Mouse (Mus musculus) yolk sac, embryonic 10.5 days (tissue): ENCODE measurements around the gene Shb.

Source experiments
- DNase-seq: peaks from one replicate; pipeline ENCODE4 v3.0.0-alpha.2; 2017; ENCODE audit warnings: low spot score

Shb gene

DNA sequence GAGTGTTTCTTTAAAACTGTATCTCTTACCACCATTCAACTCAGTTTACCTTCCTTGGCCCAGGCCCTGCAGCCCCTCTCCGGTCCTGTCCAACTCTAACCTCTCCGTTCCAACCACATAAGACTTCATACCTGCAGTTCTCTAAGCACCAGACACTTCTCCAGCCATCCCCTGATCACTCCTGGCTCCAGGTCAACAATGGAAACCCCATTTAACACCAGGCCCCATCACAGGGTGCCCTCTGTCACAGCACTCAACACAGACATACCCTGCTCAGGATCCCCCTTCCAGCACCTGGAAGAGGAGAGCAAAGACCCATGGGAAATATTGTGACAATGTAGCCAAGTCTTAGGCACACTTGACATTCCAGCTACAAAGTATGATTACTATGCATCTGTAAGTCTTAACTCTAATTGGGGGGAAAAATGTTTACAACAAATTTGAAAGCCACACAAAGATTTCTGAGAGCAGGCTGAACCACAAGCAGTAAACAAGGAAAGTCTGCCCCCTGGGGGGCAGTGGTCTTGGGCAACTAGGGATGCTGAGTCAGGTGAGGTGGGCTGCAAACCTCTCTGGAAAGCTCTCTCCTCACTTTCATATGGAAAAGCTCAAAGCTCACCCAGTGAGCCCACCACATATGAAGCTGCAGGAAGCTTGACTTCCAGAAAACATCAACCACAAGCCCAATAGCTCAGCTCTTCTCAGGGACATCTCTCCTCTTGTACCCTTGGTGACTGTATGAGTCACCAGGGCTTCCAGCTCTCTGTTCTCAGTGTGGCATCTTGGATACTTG is 4.5 kb downstream of the Shb start:
- no peak for DNase-seq

DNA sequence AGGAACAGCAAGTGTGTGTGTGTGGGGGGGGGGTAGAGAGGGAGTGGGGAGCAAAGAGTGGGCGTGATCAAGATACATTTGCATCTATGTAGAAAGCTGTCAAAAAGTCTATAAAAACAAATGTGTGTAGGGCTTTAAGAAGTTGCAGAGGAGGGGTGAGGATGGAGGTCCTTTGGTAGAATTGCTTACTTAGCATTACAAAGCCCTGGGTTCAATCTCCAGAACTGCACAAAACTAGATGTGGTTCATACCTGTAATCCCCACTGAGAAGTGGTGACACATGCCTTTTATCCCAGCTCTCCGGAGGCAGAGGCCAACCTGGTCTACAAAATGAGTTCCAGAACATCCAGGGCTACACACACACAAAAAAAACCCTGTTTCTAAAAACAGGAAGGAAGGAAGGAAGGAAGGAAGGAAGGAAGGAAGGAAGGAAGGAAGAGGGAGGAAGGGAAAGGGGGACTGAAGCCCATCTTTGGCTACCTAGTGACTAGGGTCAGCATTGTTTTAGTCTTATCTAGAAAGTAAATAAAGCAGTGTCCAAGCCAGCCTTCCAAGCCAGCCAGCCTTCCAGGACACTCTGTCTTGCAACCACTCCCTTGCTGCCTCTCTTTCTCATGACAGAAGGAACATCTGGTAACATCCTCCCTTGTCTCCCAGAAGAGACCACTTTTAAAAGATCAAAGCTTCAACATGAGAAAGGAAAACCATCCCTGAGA is 5.3 kb downstream of the Shb start:
- no peak for DNase-seq

DNA sequence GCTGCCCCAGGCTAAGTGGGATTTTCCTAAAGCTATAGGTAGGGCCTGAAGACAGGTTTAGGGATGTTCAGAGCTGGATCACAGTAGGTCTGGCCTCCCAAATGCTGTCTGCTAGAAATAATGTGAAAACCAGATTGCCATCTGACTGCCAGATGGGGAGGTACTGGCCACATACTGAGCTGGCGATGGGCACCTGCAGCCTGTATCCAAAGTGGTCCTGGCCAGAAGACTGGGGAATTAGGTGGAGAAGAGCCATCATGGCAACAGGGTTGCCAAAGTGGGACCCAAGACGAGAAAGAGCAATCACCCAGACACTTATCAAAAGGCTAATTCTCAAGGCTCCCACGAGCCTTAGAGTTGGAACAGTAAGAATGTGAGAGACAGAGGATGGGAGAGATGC is 6.1 kb downstream of the Shb start:
- no peak for DNase-seq

DNA sequence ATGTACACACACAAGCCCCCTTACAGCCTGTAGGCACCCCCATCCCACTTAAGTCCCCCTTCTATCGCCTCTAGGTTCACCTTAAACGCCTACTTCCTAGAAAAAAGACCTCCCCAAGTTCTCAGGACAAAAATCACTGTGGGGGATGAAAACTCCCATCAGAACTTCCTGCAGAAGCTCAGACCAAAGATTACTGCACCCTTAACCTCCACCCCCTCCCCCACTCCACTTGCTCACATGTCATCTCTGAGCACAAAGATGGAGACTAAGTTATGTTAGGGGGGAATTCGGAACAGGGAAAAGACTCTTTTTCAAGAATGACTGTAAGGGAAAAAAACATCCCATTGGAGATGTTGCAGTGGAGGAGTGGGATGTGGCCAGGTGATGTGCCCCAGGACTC is 6.7 kb downstream of the Shb start:
- no peak for DNase-seq

DNA sequence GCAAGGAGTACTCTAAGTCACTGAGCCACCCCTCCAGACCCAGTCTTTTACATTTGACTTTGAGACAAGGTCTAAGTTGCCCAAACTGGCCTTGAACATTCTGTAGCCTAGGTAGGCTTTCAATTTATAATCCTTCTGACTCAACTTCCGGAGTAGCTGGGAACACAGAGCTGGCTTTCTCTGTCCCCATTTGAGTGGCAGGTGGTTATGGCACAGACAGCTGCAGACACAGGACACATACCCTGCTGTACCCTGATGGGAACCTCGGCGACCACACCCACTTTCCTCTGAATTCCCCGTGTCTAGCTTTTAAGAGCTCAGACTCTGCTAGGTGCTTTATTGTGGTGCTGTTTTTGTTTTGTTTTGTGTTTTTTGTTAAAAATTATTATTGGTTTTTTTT is 7.7 kb downstream of the Shb start:
- DNase-seq: no peak

DNA sequence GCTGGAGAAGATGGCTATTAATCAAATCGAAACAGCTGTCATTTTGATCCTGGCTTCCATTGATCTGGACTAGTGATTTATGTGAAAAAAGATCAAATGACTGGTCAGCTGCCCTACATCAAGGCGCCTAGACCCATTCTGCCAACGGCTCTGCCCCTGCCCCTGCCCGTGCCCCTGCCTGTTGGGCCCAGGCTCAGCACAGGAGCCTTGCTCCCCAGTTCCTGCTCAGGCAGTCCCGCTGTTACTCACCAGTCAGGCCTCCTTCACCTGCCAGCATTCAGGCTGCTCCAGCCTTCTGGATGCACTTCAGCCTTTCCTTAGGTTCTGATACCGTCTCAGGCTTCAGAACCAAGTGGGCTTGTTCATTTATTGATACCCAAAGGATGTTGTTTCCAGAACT is 8.9 kb downstream of the Shb start:
- no peak for DNase-seq

DNA sequence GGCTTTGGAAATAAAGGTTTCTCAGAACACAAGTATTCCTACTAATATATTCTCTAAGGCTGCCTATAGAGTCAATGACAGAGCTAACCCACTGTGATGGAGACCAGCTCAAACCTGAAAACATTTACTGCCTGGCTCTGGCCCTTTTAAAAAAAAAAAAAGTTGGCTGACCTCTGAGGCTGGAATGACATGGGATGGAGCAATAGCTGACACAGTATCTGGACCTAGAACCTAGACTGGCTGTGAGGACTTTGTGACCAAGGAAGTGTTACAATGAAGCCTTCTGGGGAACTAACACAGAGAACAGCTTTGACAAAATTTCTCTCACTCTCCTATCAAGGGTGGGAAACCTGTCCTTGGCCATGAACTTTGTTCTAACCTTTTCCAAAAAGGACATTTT is 9.3 kb downstream of the Shb start:
- no peak for DNase-seq

DNA sequence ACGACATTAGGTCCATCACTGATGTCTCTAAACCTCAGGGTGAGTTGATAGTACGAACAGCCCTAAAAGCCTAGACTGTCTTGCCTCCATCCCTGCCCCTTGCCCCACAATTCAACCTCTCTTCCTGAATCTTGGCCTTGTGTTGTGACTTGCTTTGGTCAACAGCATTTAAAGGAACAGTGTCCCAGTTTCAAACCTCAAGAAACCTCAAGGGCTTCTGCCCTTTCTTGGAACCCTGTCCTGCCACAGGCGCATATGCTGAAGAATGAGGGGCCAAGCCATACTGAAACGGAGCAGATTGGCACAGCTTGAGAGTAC is 9.7 kb downstream of the Shb start:
- DNase-seq: no peak

DNA sequence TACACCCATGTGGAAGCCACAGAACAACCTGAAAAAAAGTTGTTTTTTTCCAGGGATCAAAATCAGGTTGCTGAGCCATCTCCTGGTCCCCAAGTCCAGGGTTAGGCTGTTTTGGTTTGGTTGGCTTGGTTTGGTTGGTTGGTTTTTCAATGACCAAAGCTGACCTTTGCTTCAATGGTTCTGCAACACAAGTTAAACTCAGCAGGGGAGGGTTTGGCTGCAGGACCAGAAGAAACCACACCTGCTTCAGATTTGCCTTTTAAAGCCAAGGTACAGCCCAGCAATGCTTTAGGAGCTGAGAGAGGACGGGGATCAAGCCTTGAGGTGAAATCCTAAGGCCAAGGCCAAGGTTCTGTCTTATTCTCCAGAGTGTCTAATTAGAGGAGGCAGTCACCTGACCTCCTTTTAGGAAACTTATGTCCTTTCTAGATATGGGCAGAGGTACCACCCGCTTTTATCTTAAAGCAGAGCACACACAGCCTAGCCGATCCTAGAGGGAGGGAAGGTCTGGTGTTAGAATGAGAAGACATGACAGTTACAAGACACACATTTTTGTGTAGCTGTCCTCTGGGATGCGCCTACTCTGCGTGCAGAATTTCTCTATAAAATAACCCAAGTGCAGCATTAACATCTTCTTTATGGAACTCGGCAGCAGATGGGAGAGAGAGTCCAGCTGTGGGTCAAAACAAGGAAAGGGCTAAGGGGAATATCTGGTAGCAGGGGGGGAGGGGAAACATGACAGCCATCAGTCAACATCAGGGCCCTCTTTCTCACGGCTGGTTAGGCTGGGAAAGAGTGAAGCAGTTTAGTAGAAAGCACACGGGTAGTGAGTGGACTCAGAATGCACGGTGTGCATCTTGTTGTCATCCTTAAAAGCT is 10.3 kb downstream of the Shb start:
- no peak for DNase-seq

DNA sequence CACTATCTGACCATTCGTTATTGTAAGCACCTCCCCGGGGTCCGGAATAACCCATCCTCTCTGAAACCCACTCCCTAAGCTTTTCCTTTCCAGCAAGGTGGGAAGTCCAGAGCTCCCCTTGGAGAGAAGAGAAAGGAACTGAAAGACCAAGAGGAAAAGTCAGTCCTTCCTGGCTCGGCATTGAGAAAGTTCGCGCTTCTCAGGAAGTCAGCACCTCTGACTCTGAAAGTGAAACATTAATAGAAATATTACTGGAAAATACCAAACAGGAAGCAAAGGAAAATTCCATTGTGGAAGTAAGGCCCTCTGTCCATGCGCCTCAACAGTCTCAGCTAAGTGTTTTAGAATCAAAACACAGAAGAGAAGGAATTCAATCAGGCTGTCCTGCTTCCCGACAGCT is 11.9 kb downstream of the Shb start:
- no peak for DNase-seq

DNA sequence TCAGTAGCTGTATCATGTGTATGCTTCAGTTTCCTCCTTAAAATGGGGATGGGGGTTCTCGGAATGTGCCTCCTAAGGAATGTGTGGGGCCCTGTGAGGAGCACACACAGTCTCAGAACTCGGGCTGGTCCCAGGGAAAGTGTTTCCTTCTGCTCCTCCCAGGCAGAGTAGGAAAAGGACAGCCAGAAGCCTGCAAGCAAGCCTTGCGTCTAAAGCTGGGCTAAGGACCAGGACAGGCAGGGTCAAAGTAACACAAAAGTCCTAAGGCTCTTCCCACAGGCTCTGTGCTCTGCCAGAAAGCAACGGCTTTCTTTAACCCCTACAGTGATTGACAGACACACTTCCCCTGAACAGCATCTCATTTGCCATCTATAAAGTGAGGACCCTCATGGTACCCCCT is 14.9 kb downstream of the Shb start:
- no peak for DNase-seq

DNA sequence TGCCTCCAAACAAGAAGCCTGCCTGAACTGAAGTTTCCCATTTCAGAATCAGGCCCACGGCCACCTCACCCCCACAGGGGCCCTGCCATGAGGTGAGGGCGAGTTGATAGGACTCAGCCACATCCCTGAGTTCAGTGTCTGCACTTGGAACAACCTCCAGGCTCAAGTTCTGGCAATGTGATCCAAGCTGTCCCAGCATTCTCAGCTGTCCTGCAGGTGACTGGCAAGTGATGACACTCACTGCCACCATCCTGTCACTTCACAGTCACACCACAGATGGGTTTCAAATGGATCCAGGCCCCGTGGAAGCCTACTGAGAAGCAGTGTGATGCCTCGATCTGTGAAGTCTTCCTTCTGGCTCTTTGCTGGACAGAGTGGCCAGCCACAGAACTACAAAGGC is 16.4 kb downstream of the Shb start:
- no peak for DNase-seq

DNA sequence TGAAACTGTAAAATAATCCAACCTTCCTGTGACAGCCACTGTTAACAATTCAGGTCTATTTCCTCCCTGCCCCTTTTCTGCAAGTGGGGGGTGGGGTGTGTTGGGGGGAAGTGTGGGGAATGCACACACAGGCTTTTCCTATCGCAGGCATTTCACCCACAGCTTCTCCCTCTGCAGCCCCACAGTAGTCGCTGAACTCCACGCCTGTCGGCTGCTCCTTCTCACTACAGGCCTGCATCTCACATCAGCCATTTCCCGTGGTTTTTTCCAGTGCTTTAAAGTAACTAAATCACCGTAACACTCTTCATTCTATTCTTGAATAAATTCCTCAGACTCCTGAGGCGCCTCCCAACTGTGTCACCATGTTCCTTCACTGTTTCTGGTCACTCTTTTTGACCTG is 17.9 kb downstream of the Shb start:
- DNase-seq: no peak

DNA sequence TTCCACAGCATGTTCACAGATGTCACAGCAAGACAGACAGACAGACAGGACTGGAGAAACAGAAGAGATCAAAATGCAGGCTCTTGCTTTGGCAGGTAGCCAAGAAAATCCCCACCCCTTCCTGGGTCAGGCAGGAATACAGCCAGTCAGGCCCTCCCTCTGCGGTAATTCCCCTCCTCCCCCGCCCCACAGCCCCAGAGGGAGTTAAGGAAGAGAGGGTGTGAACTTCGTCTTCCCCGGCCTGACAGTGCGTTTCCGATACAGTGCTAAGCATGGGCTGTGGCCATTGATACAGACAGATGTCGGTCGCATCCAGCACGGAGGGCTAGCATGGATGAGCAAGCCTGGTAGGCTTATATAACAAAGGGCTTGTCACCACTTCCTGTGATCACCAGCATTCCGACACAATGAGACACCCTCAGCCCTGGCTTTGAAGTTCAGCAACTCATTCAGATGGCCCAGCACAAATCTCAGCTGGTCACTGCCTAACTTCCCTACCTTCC is 18.4 kb downstream of the Shb start:
- DNase-seq: peak; percentile 93

DNA sequence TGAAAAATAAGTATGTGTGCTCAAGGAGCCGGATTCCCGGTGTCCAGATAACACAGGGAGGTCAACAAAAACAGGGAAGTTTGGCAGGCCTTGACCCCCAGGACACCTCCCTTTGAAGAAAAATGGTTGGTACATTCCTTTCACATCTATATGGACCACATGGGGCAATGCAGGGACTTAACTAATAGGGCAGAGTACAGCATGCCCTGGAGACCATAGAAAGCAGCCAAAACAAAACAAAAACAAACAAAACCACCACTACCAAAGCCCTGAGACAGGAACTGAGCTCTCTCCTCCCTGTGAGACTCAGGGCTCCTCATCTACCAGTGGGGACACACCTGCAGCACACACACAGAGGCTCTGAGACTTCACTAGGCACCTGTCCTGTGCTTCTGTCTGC is 18.9 kb downstream of the Shb start:
- no peak for DNase-seq

DNA sequence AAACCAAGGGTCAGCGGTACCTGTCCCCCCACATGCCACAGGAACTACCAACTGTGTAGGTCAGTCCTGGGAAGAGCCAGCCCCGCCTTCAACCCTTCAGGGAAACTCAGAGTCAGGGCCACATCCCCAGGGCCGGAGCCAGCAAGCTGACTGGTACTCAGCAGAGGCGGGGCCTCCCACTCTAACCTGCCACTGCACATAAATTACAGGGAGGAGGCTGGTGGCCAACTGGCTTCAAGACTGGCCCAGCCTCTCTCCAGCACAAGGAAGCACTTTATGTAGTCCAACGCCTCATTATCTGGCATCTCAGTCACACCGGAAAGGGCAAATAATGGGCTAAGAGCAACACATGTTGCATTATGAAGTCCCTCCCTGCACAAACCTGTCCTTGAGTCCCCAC is 22.1 kb downstream of the Shb start:
- no peak for DNase-seq

DNA sequence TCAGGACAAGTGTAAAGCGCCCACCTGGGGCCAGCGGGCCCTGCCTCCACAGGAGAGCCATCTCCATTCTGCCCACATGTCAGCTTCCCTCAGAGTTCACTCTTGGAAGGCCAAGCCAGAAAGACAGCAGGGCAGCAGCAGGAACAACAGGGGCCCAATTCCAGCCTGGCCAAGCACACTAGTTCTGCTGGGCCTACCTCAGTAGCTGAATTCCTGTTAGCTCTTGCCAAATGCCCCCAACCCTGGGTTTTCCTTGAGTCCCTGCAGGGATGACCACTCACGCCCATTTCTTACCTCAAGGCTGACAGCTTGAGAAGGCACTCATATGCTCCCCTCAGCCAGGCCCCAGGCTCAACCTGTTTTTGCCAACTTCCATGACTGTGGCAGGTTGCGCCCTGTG is 22.9 kb downstream of the Shb start:
- DNase-seq: no peak

DNA sequence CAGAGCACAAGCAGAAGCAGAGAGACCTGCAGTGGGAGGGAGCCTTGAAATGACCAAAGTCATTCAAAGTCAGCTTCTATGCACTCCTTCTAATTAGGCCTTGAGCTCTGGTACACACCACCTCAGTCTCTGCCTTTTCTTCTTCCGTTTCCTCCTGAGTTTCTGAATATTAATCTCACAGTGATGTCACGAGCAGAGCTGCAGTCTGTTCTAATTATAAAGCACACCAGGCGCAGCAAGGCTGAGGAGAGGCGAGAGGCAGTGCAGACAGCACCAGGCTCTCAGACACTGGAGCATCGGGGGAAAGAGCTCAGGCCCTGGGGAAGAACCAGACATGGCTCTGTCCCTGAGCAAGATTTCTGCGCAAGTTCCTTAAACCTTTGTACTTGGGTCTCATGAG is 23.8 kb downstream of the Shb start:
- no peak for DNase-seq

DNA sequence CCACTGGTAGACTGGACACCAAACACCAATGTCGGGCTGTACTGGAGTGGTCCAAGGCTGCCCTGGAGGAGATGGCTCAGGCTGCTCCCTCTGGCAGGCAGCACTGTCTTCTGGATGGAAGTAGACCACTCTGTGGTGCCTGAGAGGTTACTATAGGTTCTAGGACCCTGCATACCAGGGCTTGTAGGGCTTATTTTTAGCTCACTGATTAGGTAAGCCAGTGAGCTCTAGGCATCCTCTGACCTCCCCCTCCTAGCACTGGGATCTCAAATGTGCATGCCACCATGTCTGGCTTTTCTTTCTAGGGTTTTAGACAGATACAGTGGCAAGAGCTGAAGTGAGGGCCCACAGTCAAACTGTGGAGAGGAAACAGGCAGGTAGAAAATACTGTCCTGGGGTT is 24.8 kb downstream of the Shb start:
- no peak for DNase-seq

DNA sequence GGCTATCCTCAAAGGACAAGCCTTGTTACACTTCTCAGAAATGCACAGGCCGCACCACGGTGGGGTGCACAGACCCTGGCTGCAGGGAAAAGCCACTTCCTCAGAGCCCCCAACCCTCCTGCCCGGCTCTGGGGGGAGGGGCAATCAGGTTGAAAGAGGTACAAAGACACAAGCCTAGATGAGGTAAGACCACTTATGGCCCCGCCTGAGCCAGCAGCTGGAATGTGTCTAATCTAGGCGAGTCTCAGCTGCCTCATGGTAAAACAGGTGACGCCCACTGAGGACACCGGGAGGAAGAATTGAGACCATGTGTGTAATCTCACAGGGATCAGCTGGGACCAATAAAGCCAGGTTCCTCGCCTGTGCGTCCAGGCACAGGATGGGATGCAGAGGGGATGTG is 25.2 kb downstream of the Shb start:
- no peak for DNase-seq

DNA sequence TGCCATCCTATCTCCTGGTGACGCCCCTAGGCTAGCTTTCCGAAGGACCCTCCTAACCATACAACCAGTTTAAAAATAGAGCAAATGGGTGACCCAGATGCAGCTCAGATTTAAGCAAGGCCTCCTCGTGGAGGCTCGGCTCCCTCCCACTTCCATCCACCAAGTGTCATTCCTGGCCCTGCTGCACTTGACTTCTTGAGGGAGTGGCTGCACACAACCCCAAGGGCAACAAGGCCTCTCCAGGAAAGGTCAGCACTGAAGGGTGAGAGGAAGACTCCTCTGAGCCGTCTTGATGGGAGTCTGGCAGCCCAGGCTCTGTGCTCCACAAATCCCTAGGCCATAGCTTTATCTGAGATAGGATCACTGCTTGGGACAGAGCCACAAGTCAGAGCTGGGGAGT is 25.7 kb downstream of the Shb start:
- no peak for DNase-seq

DNA sequence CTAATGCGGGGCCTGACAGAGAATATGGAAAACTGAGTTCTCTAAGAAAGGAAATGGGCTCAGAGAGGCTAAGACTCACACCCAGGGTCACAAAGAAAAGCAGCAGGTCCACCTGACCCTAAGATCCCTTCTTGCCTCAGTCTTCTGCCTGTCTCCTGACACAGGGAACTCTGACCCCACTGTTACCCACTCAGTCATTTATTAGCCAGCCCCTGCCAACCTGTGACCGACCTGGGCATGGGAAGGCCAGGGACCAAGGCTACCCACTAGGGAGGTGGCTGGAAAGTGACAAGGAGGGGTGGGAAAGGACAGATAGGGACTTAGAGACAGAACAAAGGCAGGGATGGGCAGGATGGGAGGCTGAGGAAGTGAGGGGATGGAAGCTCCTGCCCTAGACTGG is 26.6 kb downstream of the Shb start:
- DNase-seq: no peak

DNA sequence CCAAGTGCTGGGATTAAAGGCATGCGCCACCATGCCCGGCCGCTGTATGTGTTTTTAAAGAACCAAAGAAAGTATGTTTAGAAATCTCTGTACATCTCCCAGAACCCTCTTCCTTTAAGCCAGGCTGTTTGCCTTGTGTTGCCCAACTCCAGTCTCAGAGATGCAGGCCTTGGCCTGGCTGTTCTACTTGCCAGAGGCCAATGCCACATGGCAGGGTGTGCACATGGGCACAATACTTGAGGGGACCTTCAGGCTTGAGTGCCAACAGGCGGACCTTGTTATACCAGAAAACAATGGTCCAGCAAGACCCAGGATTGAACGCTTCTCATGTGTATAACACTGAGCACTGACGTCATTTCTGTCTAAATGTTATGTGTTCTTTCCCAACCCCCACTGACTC is 27.1 kb downstream of the Shb start:
- DNase-seq: no peak
